Mouse (Mus musculus): ENCODE measurements around the gene 2810408A11Rik. TPM values are rescaled to one million over a fixed set of nuclear protein-coding genes. Genes with fewer than 3 reads are reported as not detected.
A peak's percentile ranks its signal among the peaks of the same experiment; 100 is the strongest.
"Not testable (repeated sequence)": the region's sequence is repeated elsewhere in the genome, so short reads cannot be mapped to it uniquely, and the experiment has no call there.

2810408A11Rik gene
- polyA plus RNA-seq, 1 experiment from 2014 or later = 1.2 TPM

DNA sequence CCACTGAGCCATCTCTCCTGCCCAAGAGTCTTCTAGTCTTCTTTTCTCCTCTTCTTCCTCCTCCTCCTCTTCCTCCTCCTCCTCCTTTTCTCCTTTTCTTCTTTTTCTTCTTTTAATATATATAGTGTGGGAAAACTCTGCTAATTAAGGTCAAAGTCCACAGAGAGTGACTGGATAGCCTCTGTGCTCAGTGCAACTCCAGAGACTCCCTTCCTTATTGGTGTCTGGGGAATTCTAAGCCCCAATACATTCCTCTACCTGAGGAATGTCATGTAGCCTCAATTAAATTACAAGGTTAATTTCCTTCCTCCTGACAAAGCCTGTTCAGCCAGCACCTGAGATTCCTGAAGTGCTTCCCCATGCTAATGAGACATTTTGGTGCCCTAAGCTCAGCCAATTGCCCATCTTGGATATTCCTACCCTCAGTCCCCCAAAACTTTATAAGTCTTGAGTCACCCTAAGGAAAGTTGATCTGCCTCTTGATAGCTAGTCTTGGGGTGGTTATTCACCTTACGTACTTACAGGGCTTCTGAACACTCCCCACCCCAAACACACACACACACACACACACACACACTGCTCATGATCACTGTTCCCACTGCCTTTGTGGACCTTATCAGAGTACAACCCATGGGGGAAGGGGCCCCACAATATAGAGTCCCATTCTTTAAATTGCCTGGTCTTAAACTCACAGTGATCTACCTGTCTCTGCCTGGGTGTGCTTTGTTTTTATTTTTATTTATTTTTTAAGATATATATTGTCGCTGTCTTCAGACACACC is 30.3 kb downstream of the 2810408A11Rik start:
- no peak overlapping the region for H3K9ac ChIP-seq (replicated peaks)
- TF ChIP-seq EP300 (IDR thresholded peaks at IDR 0.05; ENCODE audit: low read depth) = no peak
- no peak for TF ChIP-seq CTCF (IDR thresholded peaks at IDR 0.05; ENCODE audit: low read depth)
- WGBS (ENCODE audit: insufficient replicate concordance) = 78% methylated on average over 2 of the region's 2 CpGs
- no peaks in the 10 kb centered on the region for H3K27me3 ChIP-seq (ENCODE audit: insufficient read depth, low read length)
- ATAC-seq (no peak), DNase-seq (no peak)
- no peak overlapping the region for H3K4me3 ChIP-seq (ENCODE audit: low read depth, low read length)
- H3K4me2 ChIP-seq (ENCODE audit: low read depth, low read length) = no peak overlapping the region
- no peaks in the 10 kb centered on the region for H3K36me3 ChIP-seq (replicated peaks; ENCODE audit: insufficient read depth, low read length)
- H3K27ac ChIP-seq (ENCODE audit: low read depth) = no peak overlapping the region
- H3K9me3 ChIP-seq (ENCODE audit: low read length) = no peaks in the 10 kb centered on the region
- H3K4me1 ChIP-seq (ENCODE audit: insufficient read depth) = peaks cover 5% of the 10 kb centered on the region; the same call in 1 of the 2 replicates

DNA sequence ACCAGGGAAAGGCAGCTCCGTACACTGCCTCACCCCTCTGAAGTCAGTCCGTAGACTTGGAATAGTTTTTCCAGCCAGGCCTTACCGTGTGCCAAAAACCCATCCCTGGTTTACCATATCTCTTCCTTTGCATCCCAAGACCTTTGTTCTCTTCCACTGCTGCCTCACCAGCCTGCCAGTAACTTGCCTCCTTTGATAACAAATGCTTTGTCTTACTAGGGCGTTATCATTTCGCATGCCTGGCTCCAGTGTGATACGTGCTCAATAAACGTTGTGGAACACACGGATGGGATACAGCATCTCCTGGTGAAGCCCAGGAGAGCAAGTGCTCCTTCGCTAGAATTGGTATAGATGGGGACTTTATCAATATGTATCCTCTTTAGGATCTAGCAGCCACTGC is 33.5 kb downstream of the 2810408A11Rik start:
- ATAC-seq (no peak), DNase-seq (no peak)
- peaks cover 10% of the 10 kb centered on the region for H3K4me1 ChIP-seq (ENCODE audit: insufficient read depth)

DNA sequence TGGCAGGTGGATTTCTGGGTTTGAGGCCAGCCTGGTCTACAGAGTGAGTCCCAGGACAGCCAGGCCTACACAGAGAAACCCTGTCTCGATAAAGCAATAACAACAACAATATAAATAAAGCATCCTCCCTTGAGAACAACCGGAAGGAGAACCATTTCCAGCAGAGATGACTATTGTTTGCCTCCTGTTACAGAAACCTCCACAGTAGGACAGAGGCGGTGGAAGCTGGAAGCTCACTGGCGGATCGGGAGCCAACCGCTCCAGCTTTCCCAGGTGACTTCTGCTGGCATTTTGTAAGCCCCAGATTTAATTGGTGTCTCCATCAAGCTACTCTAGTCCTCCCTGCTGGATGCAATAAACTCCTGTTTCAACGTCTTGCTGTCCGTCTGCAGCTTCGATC is 35.2 kb downstream of the 2810408A11Rik start:
- H3K36me3 ChIP-seq (replicated peaks; ENCODE audit: insufficient read depth, low read length) = no peaks in the 10 kb centered on the region
- no peak for ATAC-seq
- peaks cover 10% of the 10 kb centered on the region for H3K4me1 ChIP-seq (ENCODE audit: insufficient read depth)
- TF ChIP-seq EP300 (IDR thresholded peaks at IDR 0.05; ENCODE audit: low read depth) (no peak), CTCF (IDR thresholded peaks at IDR 0.05; ENCODE audit: low read depth) (no peak)
- no peak overlapping the region for H3K27ac ChIP-seq (ENCODE audit: low read depth)
- no peak overlapping the region for H3K9ac ChIP-seq (replicated peaks)
- WGBS (ENCODE audit: insufficient replicate concordance) = 88% methylated on average over 9 of the region's 9 CpGs
- H3K9me3 ChIP-seq (ENCODE audit: low read length) = no peaks in the 10 kb centered on the region
- no peak for DNase-seq
- no peaks in the 10 kb centered on the region for H3K27me3 ChIP-seq (ENCODE audit: insufficient read depth, low read length)
- no peak overlapping the region for H3K4me2 ChIP-seq (ENCODE audit: low read depth, low read length)
- H3K4me3 ChIP-seq (ENCODE audit: low read depth, low read length) = no peak overlapping the region

More for the DNA sequence above, 33.5 kb downstream of the 2810408A11Rik start:
- no peak overlapping the region for H3K4me3 ChIP-seq (ENCODE audit: low read depth, low read length)
- no peak overlapping the region for H3K4me2 ChIP-seq (ENCODE audit: low read depth, low read length)
- no peaks in the 10 kb centered on the region for H3K36me3 ChIP-seq (replicated peaks; ENCODE audit: insufficient read depth, low read length)
- H3K27ac ChIP-seq (ENCODE audit: low read depth) = no peak overlapping the region
- no peaks in the 10 kb centered on the region for H3K9me3 ChIP-seq (ENCODE audit: low read length)
- H3K27me3 ChIP-seq (ENCODE audit: insufficient read depth, low read length) = no peaks in the 10 kb centered on the region
- TF ChIP-seq EP300 (IDR thresholded peaks at IDR 0.05; ENCODE audit: low read depth) = no peak
- no peak for TF ChIP-seq CTCF (IDR thresholded peaks at IDR 0.05; ENCODE audit: low read depth)
- no peak overlapping the region for H3K9ac ChIP-seq (replicated peaks)
- WGBS (ENCODE audit: insufficient replicate concordance) = 43% methylated on average over 9 of the region's 9 CpGs

DNA sequence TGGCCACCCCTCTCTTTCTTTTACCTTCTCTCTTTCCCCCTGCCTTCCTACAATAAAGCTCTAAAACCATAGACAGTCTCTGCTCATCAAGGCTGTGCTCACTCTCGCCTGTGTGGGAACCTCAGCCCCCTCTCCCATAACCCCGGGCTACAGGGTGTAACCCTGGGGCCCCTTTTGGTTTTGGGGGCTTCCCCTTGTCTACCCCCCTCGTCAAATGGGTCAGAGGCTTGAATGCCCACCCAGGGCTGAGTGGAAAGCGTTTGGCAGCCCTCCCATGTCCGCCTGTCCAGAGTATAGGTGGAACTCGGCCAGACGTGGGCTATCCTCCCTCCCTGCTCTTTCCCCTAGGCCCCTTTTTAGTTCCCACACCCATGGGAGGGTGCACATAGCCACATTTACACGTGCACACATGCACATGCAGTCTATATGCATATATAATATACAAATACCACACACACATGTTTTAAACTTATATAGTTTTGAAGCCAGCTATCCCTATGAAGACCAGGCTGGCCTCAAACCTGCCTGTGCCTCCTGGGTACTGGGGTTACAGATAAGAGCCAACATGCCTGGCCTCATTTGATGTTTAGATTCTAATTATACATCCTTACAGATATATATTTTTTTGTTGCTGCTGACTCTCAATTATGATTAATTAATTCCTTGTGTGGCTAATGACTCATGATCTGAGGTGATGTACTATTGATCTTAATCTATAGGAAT is 36.5 kb downstream of the 2810408A11Rik start:
- H3K36me3 ChIP-seq (replicated peaks; ENCODE audit: insufficient read depth, low read length) = no peaks in the 10 kb centered on the region
- no peak overlapping the region for H3K27ac ChIP-seq (ENCODE audit: low read depth)
- H3K9me3 ChIP-seq (ENCODE audit: low read length) = no peaks in the 10 kb centered on the region
- DNase-seq (no peak), ATAC-seq (no peak)
- H3K27me3 ChIP-seq (ENCODE audit: insufficient read depth, low read length) = no peaks in the 10 kb centered on the region
- H3K4me2 ChIP-seq (ENCODE audit: low read depth, low read length) = 0 out of 2 replicates have a peak overlapping the region, but pooled peaks have one; percentile 7
- H3K9ac ChIP-seq (replicated peaks) = 0 out of 2 replicates have a peak overlapping the region, but pooled peaks have one; percentile 21
- H3K4me3 ChIP-seq (ENCODE audit: low read depth, low read length) = no peak overlapping the region
- H3K4me1 ChIP-seq (ENCODE audit: insufficient read depth) = peaks cover 10% of the 10 kb centered on the region
- WGBS (ENCODE audit: insufficient replicate concordance) = 36% methylated on average over 8 of the region's 8 CpGs
- TF ChIP-seq CTCF (IDR thresholded peaks at IDR 0.05; ENCODE audit: low read depth) = no peak
- TF ChIP-seq EP300 (IDR thresholded peaks at IDR 0.05; ENCODE audit: low read depth) = no peak

DNA sequence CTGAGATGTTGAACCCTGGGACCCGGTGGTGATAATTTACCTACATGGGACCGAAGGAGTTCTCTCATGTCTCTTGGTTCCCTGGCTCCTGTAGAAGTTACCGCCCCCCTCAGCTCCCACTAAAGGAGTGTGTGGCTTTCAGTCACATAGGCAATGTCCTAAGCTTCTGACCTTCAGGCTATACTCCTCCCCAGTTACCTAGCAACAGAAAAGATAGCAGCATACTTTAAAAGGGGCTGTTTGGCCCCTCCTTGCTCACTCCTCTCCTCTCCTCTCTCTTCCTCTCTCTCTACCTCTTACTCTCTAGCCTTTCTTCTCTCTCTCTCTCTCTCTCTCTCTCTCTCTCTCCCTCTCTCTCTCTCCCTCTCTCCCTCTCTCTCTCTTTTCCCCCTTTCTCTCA is 37.1 kb downstream of the 2810408A11Rik start:
- not testable (repeated sequence) for H3K27me3 ChIP-seq (ENCODE audit: insufficient read depth, low read length); H3K9me3 ChIP-seq (ENCODE audit: low read length); ATAC-seq; H3K27ac ChIP-seq (ENCODE audit: low read depth); DNase-seq; H3K4me2 ChIP-seq (ENCODE audit: low read depth, low read length); H3K4me3 ChIP-seq (ENCODE audit: low read depth, low read length); H3K36me3 ChIP-seq (replicated peaks; ENCODE audit: insufficient read depth, low read length); H3K9ac ChIP-seq (replicated peaks)
- H3K4me1 ChIP-seq (ENCODE audit: insufficient read depth) = peaks cover 10% of the 10 kb centered on the region
- 67% methylated on average over 3 of the region's 3 CpGs for WGBS (ENCODE audit: insufficient replicate concordance)

All from liver, postnatal 0 days (tissue).